In genomic region chr7:139254626-139255025, GRCm38 (mm10) we compare ENCODE assay signal across 15 mouse cellular contexts. TPM values are rescaled to one million over a fixed set of nuclear protein-coding genes. Genes with fewer than 3 reads are reported as not detected.
"Had no signal": no experiment of that assay in that cellular context is flagged by ENCODE, and none has a peak within 500 bp of the region (broad histone marks: within the 10 kb centered on the region; RNA-seq: fewer than 3 reads in every experiment).

No protein-coding gene starts in this region.

- DNase-seq: lung, adult 18-20 months; lung, embryonic 14.5 days; lung, postnatal 10 days; lung, postnatal 4 days; midbrain, embryonic 14.5 days; retina, postnatal 1 day; right cerebral cortex, adult 18-20 months; right cerebral cortex, postnatal 25 days; right cerebral cortex, postnatal 4 days; thymus, adult 18-20 months; thymus, postnatal 14 days; thymus, postnatal 36 days had no signal

- ATAC-seq: midbrain, embryonic 16.5 days had no signal

RNA-seq across cellular contexts. Expression of gene Stk32c, which starts 41.5 kb away (rescaled TPM):
- total RNA-seq: megakaryocyte, adult 5-6 weeks; megakaryocyte-erythroid progenitor cell, adult 5-6 weeks had no signal
